Mouse (Mus musculus): ENCODE measurements around the gene Nuak1. TPM values are rescaled to one million over a fixed set of nuclear protein-coding genes. Genes with fewer than 3 reads are reported as not detected.
A peak's percentile ranks its signal among the peaks of the same experiment; 100 is the strongest.

The Nuak1 gene
- polyA plus RNA-seq, 1 experiment from 2014 or later = 2.3 TPM

GRCm38 (mm10) chr10:84405135-84405776 is 35.1 kb downstream of the Nuak1 start:
- 59% methylated on average over 8 of the region's 8 CpGs for WGBS
- Histone ChIP-seq H3K27me3 (replicated peaks) (no peaks in the 10 kb centered on the region), H3K9me3 (no peaks in the 10 kb centered on the region), H3K4me1 (peaks cover 61% of the 10 kb centered on the region), H3K36me3 (peaks cover 38% of the 10 kb centered on the region), H3K9ac (no peak overlapping the region), H3K4me2 (no peak overlapping the region), H3K4me3 (no peak overlapping the region), H3K27ac (replicated peaks) (no peak overlapping the region; the same call in 1 of the 2 replicates)
- no peak for ATAC-seq (ENCODE audit: extremely low read depth, insufficient number of reproducible peaks, low FRiP score, low TSS enrichment)

GRCm38 (mm10) chr10:84401907-84402371 is 38.5 kb downstream of the Nuak1 start:
- peaks cover 62% of the 10 kb centered on the region for H3K4me1 ChIP-seq
- H3K9ac ChIP-seq = peak overlapping the region; percentile 6; the same call in 1 of the 2 replicates
- no peak for ATAC-seq (ENCODE audit: extremely low read depth, insufficient number of reproducible peaks, low FRiP score, low TSS enrichment)
- H3K9me3 ChIP-seq = no peaks in the 10 kb centered on the region
- peaks cover 30% of the 10 kb centered on the region for H3K36me3 ChIP-seq
- peak overlapping the region; percentile 55 for H3K27ac ChIP-seq (replicated peaks)
- H3K27me3 ChIP-seq (replicated peaks) = no peaks in the 10 kb centered on the region
- H3K4me2 ChIP-seq = no peak overlapping the region
- no peak overlapping the region for H3K4me3 ChIP-seq
- WGBS = 23% methylated on average over 7 of the region's 7 CpGs

GRCm38 (mm10) chr10:84401189-84401588 is 39.2 kb downstream of the Nuak1 start:
- Histone ChIP-seq H3K9me3 (no peaks in the 10 kb centered on the region), H3K36me3 (peaks cover 22% of the 10 kb centered on the region), H3K27ac (replicated peaks) (no peak overlapping the region), H3K4me1 (peaks cover 64% of the 10 kb centered on the region), H3K4me2 (no peak overlapping the region), H3K27me3 (replicated peaks) (no peaks in the 10 kb centered on the region), H3K4me3 (no peak overlapping the region), H3K9ac (no peak overlapping the region)
- WGBS = 55% methylated on average over 4 of the region's 4 CpGs
- no peak for ATAC-seq (ENCODE audit: extremely low read depth, insufficient number of reproducible peaks, low FRiP score, low TSS enrichment)

- peaks cover 67% of the 10 kb centered on the region for H3K4me1 ChIP-seq
Observed at GRCm38 (mm10) chr10:84400037-84400681, 40.2 kb downstream of the Nuak1 start.

GRCm38 (mm10) chr10:84397276-84397675 is 43.1 kb downstream of the Nuak1 start:
- WGBS = 67% methylated on average over 4 of the region's 4 CpGs
- no peak for ATAC-seq (ENCODE audit: extremely low read depth, insufficient number of reproducible peaks, low FRiP score, low TSS enrichment)
- Histone ChIP-seq H3K4me1 (peaks cover 78% of the 10 kb centered on the region), H3K27me3 (replicated peaks) (no peaks in the 10 kb centered on the region), H3K4me2 (no peak overlapping the region), H3K4me3 (no peak overlapping the region), H3K9ac (0 out of 2 replicates have a peak overlapping the region, but pooled peaks have one; percentile 33), H3K9me3 (no peaks in the 10 kb centered on the region), H3K27ac (replicated peaks) (peak overlapping the region; percentile 86; the same call in 1 of the 2 replicates), H3K36me3 (peaks cover 21% of the 10 kb centered on the region)

More at GRCm38 (mm10) chr10:84400037-84400681, 40.2 kb downstream of the Nuak1 start:
- H3K27ac ChIP-seq (replicated peaks) = no peak overlapping the region
- H3K9me3 ChIP-seq = no peaks in the 10 kb centered on the region
- H3K36me3 ChIP-seq = peaks cover 22% of the 10 kb centered on the region; the same call in 1 of the 2 replicates
- H3K4me2 ChIP-seq = no peak overlapping the region
- H3K27me3 ChIP-seq (replicated peaks) = no peaks in the 10 kb centered on the region
- H3K9ac ChIP-seq = no peak overlapping the region
- no peak for ATAC-seq (ENCODE audit: extremely low read depth, insufficient number of reproducible peaks, low FRiP score, low TSS enrichment)
- WGBS = 80% methylated on average over 7 of the region's 7 CpGs
- H3K4me3 ChIP-seq = no peak overlapping the region

GRCm38 (mm10) chr10:84395885-84396659 is 44.3 kb downstream of the Nuak1 start:
- peaks cover 78% of the 10 kb centered on the region for H3K4me1 ChIP-seq
- H3K27ac ChIP-seq (replicated peaks) = peak overlapping the region; percentile 86
- peak overlapping the region; percentile 37 for H3K4me2 ChIP-seq
- H3K9me3 ChIP-seq = no peaks in the 10 kb centered on the region
- no peak; the same call in 1 of the 2 replicates for ATAC-seq (ENCODE audit: extremely low read depth, insufficient number of reproducible peaks, low FRiP score, low TSS enrichment)
- H3K9ac ChIP-seq = peak overlapping the region; percentile 28
- H3K36me3 ChIP-seq = peaks cover 32% of the 10 kb centered on the region
- no peaks in the 10 kb centered on the region for H3K27me3 ChIP-seq (replicated peaks)
- 39% methylated on average over 8 of the region's 8 CpGs for WGBS
- no peak overlapping the region for H3K4me3 ChIP-seq

GRCm38 (mm10) chr10:84395259-84395658 is 45.1 kb downstream of the Nuak1 start:
- no peak for ATAC-seq (ENCODE audit: extremely low read depth, insufficient number of reproducible peaks, low FRiP score, low TSS enrichment)
- no peaks in the 10 kb centered on the region for H3K9me3 ChIP-seq
- H3K36me3 ChIP-seq = peaks cover 40% of the 10 kb centered on the region
- peak overlapping the region; percentile 61 for H3K9ac ChIP-seq
- no peaks in the 10 kb centered on the region for H3K27me3 ChIP-seq (replicated peaks)
- peaks cover 83% of the 10 kb centered on the region for H3K4me1 ChIP-seq
- peak overlapping the region; percentile 37 for H3K4me2 ChIP-seq
- WGBS = 32% methylated on average over 5 of the region's 5 CpGs
- peak overlapping the region; percentile 86 for H3K27ac ChIP-seq (replicated peaks)
- H3K4me3 ChIP-seq = no peak overlapping the region

GRCm38 (mm10) chr10:84393881-84394280 is 46.5 kb downstream of the Nuak1 start:
- H3K4me2 ChIP-seq = no peak overlapping the region
- no peak overlapping the region for H3K4me3 ChIP-seq
- H3K9me3 ChIP-seq = no peaks in the 10 kb centered on the region
- H3K4me1 ChIP-seq = peaks cover 97% of the 10 kb centered on the region
- H3K27me3 ChIP-seq (replicated peaks) = no peaks in the 10 kb centered on the region
- no peak for ATAC-seq (ENCODE audit: extremely low read depth, insufficient number of reproducible peaks, low FRiP score, low TSS enrichment)
- H3K36me3 ChIP-seq = peaks cover 37% of the 10 kb centered on the region
- 59% methylated on average over 12 of the region's 12 CpGs for WGBS
- peak overlapping the region; percentile 34 for H3K9ac ChIP-seq
- 0 out of 2 replicates have a peak overlapping the region, but pooled peaks have one; percentile 71 for H3K27ac ChIP-seq (replicated peaks)

- no peak overlapping the region for H3K4me3 ChIP-seq
- WGBS = 61% methylated on average over 9 of the region's 9 CpGs
- peak overlapping the region; percentile 34 for H3K9ac ChIP-seq
- no peaks in the 10 kb centered on the region for H3K27me3 ChIP-seq (replicated peaks)
- ATAC-seq (ENCODE audit: extremely low read depth, insufficient number of reproducible peaks, low FRiP score, low TSS enrichment) = no peak
- H3K36me3 ChIP-seq = peaks cover 35% of the 10 kb centered on the region
- H3K27ac ChIP-seq (replicated peaks) = peak overlapping the region; percentile 71; the same call in 1 of the 2 replicates
- H3K4me1 ChIP-seq = peaks cover 100% of the 10 kb centered on the region
- H3K4me2 ChIP-seq = no peak overlapping the region
- H3K9me3 ChIP-seq = no peaks in the 10 kb centered on the region
Observed at GRCm38 (mm10) chr10:84393405-84393804, 47.0 kb downstream of the Nuak1 start.

GRCm38 (mm10) chr10:84392723-84393081 is 47.7 kb downstream of the Nuak1 start:
- 72% methylated on average over 3 of the region's 3 CpGs for WGBS
- no peak for ATAC-seq (ENCODE audit: extremely low read depth, insufficient number of reproducible peaks, low FRiP score, low TSS enrichment)
- Histone ChIP-seq H3K4me3 (no peak overlapping the region), H3K36me3 (peaks cover 31% of the 10 kb centered on the region), H3K27ac (replicated peaks) (peak overlapping the region; percentile 71), H3K9me3 (no peaks in the 10 kb centered on the region), H3K4me1 (peaks cover 100% of the 10 kb centered on the region), H3K9ac (peak overlapping the region; percentile 51), H3K27me3 (replicated peaks) (no peaks in the 10 kb centered on the region), H3K4me2 (no peak overlapping the region)
